Mouse (Mus musculus): ENCODE data around the gene Asic2. TPM values are rescaled to one million over a fixed set of nuclear protein-coding genes. Genes with fewer than 3 reads are reported as not detected.

Asic2 gene
- polyA plus RNA-seq, 1 experiment from 2014 or later: 7.7 TPM

- H3K9ac ChIP-seq: no peak overlapping the region
- H3K4me1 ChIP-seq (replicated peaks): no peaks in the 10 kb centered on the region
- no peaks in the 10 kb centered on the region for H3K27me3 ChIP-seq
- no peaks in the 10 kb centered on the region for H3K9me3 ChIP-seq
- no peaks in the 10 kb centered on the region for H3K36me3 ChIP-seq
- 39% methylated on average over 1 of the region's 1 CpGs for WGBS
- H3K4me3 ChIP-seq: no peak overlapping the region
- H3K27ac ChIP-seq: no peak overlapping the region
- no peak overlapping the region for H3K4me2 ChIP-seq
- no peak for ATAC-seq (ENCODE audit: low FRiP score)
Observed at GRCm38 (mm10) chr11:81940988-81941387, 27.3 kb downstream of the Asic2 start.

- H3K27ac ChIP-seq: no peak overlapping the region
- H3K36me3 ChIP-seq: no peaks in the 10 kb centered on the region
- ATAC-seq (ENCODE audit: low FRiP score): no peak
- no peaks in the 10 kb centered on the region for H3K27me3 ChIP-seq
- no peaks in the 10 kb centered on the region for H3K4me1 ChIP-seq (replicated peaks)
- no peaks in the 10 kb centered on the region for H3K9me3 ChIP-seq
- H3K9ac ChIP-seq: no peak overlapping the region
- 93% methylated on average over 1 of the region's 1 CpGs for WGBS
- H3K4me2 ChIP-seq: no peak overlapping the region
- H3K4me3 ChIP-seq: no peak overlapping the region
Observed at GRCm38 (mm10) chr11:81937516-81937915, 30.7 kb downstream of the Asic2 start.

GRCm38 (mm10) chr11:81926393-81926792, 41.9 kb downstream of the Asic2 start:
- H3K9me3 ChIP-seq: no peaks in the 10 kb centered on the region
- H3K27ac ChIP-seq: no peak overlapping the region
- no peaks in the 10 kb centered on the region for H3K27me3 ChIP-seq
- H3K36me3 ChIP-seq: no peaks in the 10 kb centered on the region
- H3K4me1 ChIP-seq (replicated peaks): 0 out of 2 replicates have a peak, but pooled peaks cover 5% of the 10 kb centered on the region
- H3K9ac ChIP-seq: no peak overlapping the region
- H3K4me3 ChIP-seq: no peak overlapping the region
- H3K4me2 ChIP-seq: no peak overlapping the region
- no peak for ATAC-seq (ENCODE audit: low FRiP score)

- Histone ChIP-seq H3K4me3 (no peak overlapping the region), H3K9me3 (no peaks in the 10 kb centered on the region), H3K27me3 (no peaks in the 10 kb centered on the region), H3K4me1 (replicated peaks) (0 out of 2 replicates have a peak, but pooled peaks cover 5% of the 10 kb centered on the region), H3K36me3 (no peaks in the 10 kb centered on the region), H3K9ac (no peak overlapping the region), H3K27ac (no peak overlapping the region), H3K4me2 (no peak overlapping the region)
- 92% methylated on average over 4 of the region's 4 CpGs for WGBS
- ATAC-seq (ENCODE audit: low FRiP score): no peak
Observed at GRCm38 (mm10) chr11:81923626-81924025, 44.6 kb downstream of the Asic2 start.

- H3K4me2 ChIP-seq: no peak overlapping the region
- 0 out of 2 replicates have a peak, but pooled peaks cover 5% of the 10 kb centered on the region for H3K4me1 ChIP-seq (replicated peaks)
- H3K9me3 ChIP-seq: no peaks in the 10 kb centered on the region
- no peak overlapping the region for H3K9ac ChIP-seq
- no peaks in the 10 kb centered on the region for H3K36me3 ChIP-seq
- no peak for ATAC-seq (ENCODE audit: low FRiP score)
- no peak overlapping the region for H3K27ac ChIP-seq
- 91% methylated on average over 2 of the region's 2 CpGs for WGBS
- no peak overlapping the region for H3K4me3 ChIP-seq
- no peaks in the 10 kb centered on the region for H3K27me3 ChIP-seq
Observed at GRCm38 (mm10) chr11:81923096-81923495, 45.2 kb downstream of the Asic2 start.

- Histone ChIP-seq H3K9me3 (no peaks in the 10 kb centered on the region), H3K9ac (peak overlapping the region; percentile 46; the same call in 1 of the 2 replicates), H3K27ac (peak overlapping the region; percentile 64), H3K4me3 (no peak overlapping the region), H3K27me3 (no peaks in the 10 kb centered on the region), H3K4me1 (replicated peaks) (peaks cover 15% of the 10 kb centered on the region), H3K4me2 (no peak overlapping the region), H3K36me3 (no peaks in the 10 kb centered on the region)
- WGBS: 29% methylated on average over 6 of the region's 6 CpGs
- ATAC-seq (ENCODE audit: low FRiP score): no peak
Observed at GRCm38 (mm10) chr11:81915501-81915900, 52.8 kb downstream of the Asic2 start.

- no peak for ATAC-seq (ENCODE audit: low FRiP score)
- 84% methylated on average over 4 of the region's 4 CpGs for WGBS
- Histone ChIP-seq H3K9me3 (no peaks in the 10 kb centered on the region), H3K36me3 (no peaks in the 10 kb centered on the region), H3K4me1 (replicated peaks) (peaks cover 15% of the 10 kb centered on the region), H3K4me2 (no peak overlapping the region), H3K9ac (no peak overlapping the region), H3K27me3 (no peaks in the 10 kb centered on the region), H3K27ac (no peak overlapping the region), H3K4me3 (no peak overlapping the region)
Observed at GRCm38 (mm10) chr11:81913071-81913470, 55.2 kb downstream of the Asic2 start.

- WGBS: 81% methylated on average over 5 of the region's 5 CpGs
- Histone ChIP-seq H3K4me3 (no peak overlapping the region), H3K36me3 (no peaks in the 10 kb centered on the region), H3K4me1 (replicated peaks) (no peaks in the 10 kb centered on the region), H3K9me3 (no peaks in the 10 kb centered on the region), H3K9ac (no peak overlapping the region), H3K4me2 (no peak overlapping the region), H3K27ac (no peak overlapping the region), H3K27me3 (no peaks in the 10 kb centered on the region)
- ATAC-seq (ENCODE audit: low FRiP score): no peak
Observed at GRCm38 (mm10) chr11:81909397-81909894, 58.8 kb downstream of the Asic2 start.

- H3K36me3 ChIP-seq: no peaks in the 10 kb centered on the region
- no peak for ATAC-seq (ENCODE audit: low FRiP score)
- no peaks in the 10 kb centered on the region for H3K27me3 ChIP-seq
- 91% methylated on average over 1 of the region's 1 CpGs for WGBS
- H3K9ac ChIP-seq: no peak overlapping the region
- H3K4me3 ChIP-seq: no peak overlapping the region
- H3K27ac ChIP-seq: no peak overlapping the region
- H3K4me2 ChIP-seq: no peak overlapping the region
- no peaks in the 10 kb centered on the region for H3K4me1 ChIP-seq (replicated peaks)
- H3K9me3 ChIP-seq: no peaks in the 10 kb centered on the region
Observed at GRCm38 (mm10) chr11:81908760-81909159, 59.5 kb downstream of the Asic2 start.

GRCm38 (mm10) chr11:81902318-81902717, 65.9 kb downstream of the Asic2 start:
- Histone ChIP-seq H3K9me3 (no peaks in the 10 kb centered on the region), H3K4me3 (no peak overlapping the region), H3K27me3 (no peaks in the 10 kb centered on the region), H3K27ac (no peak overlapping the region), H3K4me2 (no peak overlapping the region), H3K36me3 (no peaks in the 10 kb centered on the region), H3K4me1 (replicated peaks) (peaks cover 13% of the 10 kb centered on the region), H3K9ac (no peak overlapping the region)
- no peak for ATAC-seq (ENCODE audit: low FRiP score)

- 2% methylated on average over 8 of the region's 8 CpGs for WGBS
- H3K4me2 ChIP-seq: peak overlapping the region; percentile 23; the same call in 1 of the 2 replicates
- H3K9ac ChIP-seq: peak overlapping the region; percentile 56
Observed at GRCm38 (mm10) chr11:81897547-81898354, 70.5 kb downstream of the Asic2 start.

GRCm38 (mm10) chr11:81896511-81896910, 71.7 kb downstream of the Asic2 start:
- no peak for ATAC-seq (ENCODE audit: low FRiP score)
- 0 out of 2 replicates have a peak overlapping the region, but pooled peaks have one; percentile 86 for H3K27ac ChIP-seq

More at GRCm38 (mm10) chr11:81897547-81898354, 70.5 kb downstream of the Asic2 start:
- no peaks in the 10 kb centered on the region for H3K27me3 ChIP-seq
- no peaks in the 10 kb centered on the region for H3K36me3 ChIP-seq
- ATAC-seq (ENCODE audit: low FRiP score): peak; percentile 73
- peak overlapping the region; percentile 86 for H3K27ac ChIP-seq
- H3K4me1 ChIP-seq (replicated peaks): peaks cover 22% of the 10 kb centered on the region
- no peak overlapping the region for H3K4me3 ChIP-seq
- H3K9me3 ChIP-seq: no peaks in the 10 kb centered on the region

More at GRCm38 (mm10) chr11:81896511-81896910, 71.7 kb downstream of the Asic2 start:
- Histone ChIP-seq H3K4me3 (no peak overlapping the region), H3K4me1 (replicated peaks) (peaks cover 22% of the 10 kb centered on the region), H3K4me2 (no peak overlapping the region), H3K36me3 (no peaks in the 10 kb centered on the region), H3K9ac (no peak overlapping the region), H3K27me3 (no peaks in the 10 kb centered on the region), H3K9me3 (no peaks in the 10 kb centered on the region)
- 91% methylated on average over 6 of the region's 6 CpGs for WGBS
